Mouse (Mus musculus) limb, embryonic 13.5 days (tissue): ENCODE measurements around the gene Irak3. TPM values are rescaled to one million over a fixed set of nuclear protein-coding genes. Genes with fewer than 3 reads are reported as not detected.
"Not testable (repeated sequence)": the region's sequence is repeated elsewhere in the genome, so short reads cannot be mapped to it uniquely, and the experiment has no call there.

Source experiments
- ATAC-seq: fragments of 200-750 bp; cut with Nextera tagmentation; 2 replicates; pipeline ENCODE4 v1.8.0; 2017; ENCODE audit warnings: low read depth, moderate number of reproducible peaks, moderate TSS enrichment; ENCODE audit not compliant: low FRiP score
- H3K27ac ChIP-seq: fragments of 300-500 bp; sonication (generic); 2 replicates; pipeline ENCODE4 v1.5.1; 2015; ENCODE audit warnings: inconsistent platforms, mild to moderate bottlenecking, moderate library complexity
- H3K27me3 ChIP-seq: fragments of 300-500 bp; sonication (generic); 2 replicates; pipeline ENCODE4 v1.6.1; 2015; ENCODE audit warnings: mild to moderate bottlenecking, inconsistent platforms
- H3K36me3 ChIP-seq: fragments of 300-500 bp; sonication (generic); 2 replicates; pipeline ENCODE4 v1.6.1; 2015; ENCODE audit warnings: inconsistent platforms, mild to moderate bottlenecking, moderate library complexity
- H3K4me1 ChIP-seq: fragments of 300-500 bp; sonication (generic); 2 replicates; pipeline ENCODE4 v1.6.1; 2015; ENCODE audit warnings: inconsistent platforms
- H3K4me2 ChIP-seq: fragments of 300-500 bp; sonication (generic); replicated peaks from 2 replicates; pipeline ENCODE4 v1.6.1; 2015; ENCODE audit warnings: inconsistent platforms, mild to moderate bottlenecking, moderate library complexity
- H3K4me3 ChIP-seq: fragments of 300-500 bp; sonication (generic); 2 replicates; pipeline ENCODE4 v1.5.1; 2015; ENCODE audit warnings: moderate library complexity, mild to moderate bottlenecking, inconsistent platforms
- H3K9ac ChIP-seq: fragments of 300-500 bp; sonication (generic); 2 replicates; pipeline ENCODE4 v1.6.1; 2015; ENCODE audit warnings: mild to moderate bottlenecking, inconsistent platforms
- H3K9me3 ChIP-seq: fragments of 300-500 bp; sonication (generic); 2 replicates; pipeline ENCODE4 v1.6.1; 2016; ENCODE audit warnings: inconsistent platforms
- WGBS: fragments of 180-500 bp; shearing (Covaris S2); methylation state at CpG from one replicate; pipeline ENCODE4 v1.1.7; 2015; 5-methylcytosine and 5-hydroxymethylcytosine counted together
- polyA plus RNA-seq: library from polyadenylated mRNA; unstranded; fragments of >200 nt; fragmentation: Nextera tagmentation; extraction: Ambion mirVana; gene quantifications from 2 replicates; pipeline ENCODE4 v1.2.1, GENCODE M21; 2015

The Irak3 gene
- polyA plus RNA-seq, 1 experiment from 2014 or later = 1.8 TPM

- Histone ChIP-seq H3K4me1 (peaks cover 17% of the 10 kb centered on the region), H3K9ac (no peak overlapping the region), H3K9me3 (no peaks in the 10 kb centered on the region), H3K36me3 (no peaks in the 10 kb centered on the region), H3K27ac (no peak overlapping the region), H3K4me3 (no peak overlapping the region), H3K4me2 (peak overlapping the region; percentile 30), H3K27me3 (0 out of 2 replicates have a peak, but pooled peaks cover 6% of the 10 kb centered on the region)
- 17% methylated on average over 11 of the region's 11 CpGs for WGBS
- no peak for ATAC-seq
These were observed 68.2 kb downstream of the Irak3 start for GRCm38 (mm10) chr10:120133697-120134096.

- no peak overlapping the region for H3K4me3 ChIP-seq
- H3K27me3 ChIP-seq = 0 out of 2 replicates have a peak, but pooled peaks cover 6% of the 10 kb centered on the region
- no peaks in the 10 kb centered on the region for H3K9me3 ChIP-seq
- peaks cover 18% of the 10 kb centered on the region for H3K4me1 ChIP-seq
- no peak overlapping the region for H3K9ac ChIP-seq
- H3K36me3 ChIP-seq = no peaks in the 10 kb centered on the region
- 66% methylated on average over 16 of the region's 16 CpGs for WGBS
- H3K27ac ChIP-seq = no peak overlapping the region
- no peak overlapping the region for H3K4me2 ChIP-seq
- ATAC-seq = no peak
These were observed 71.3 kb downstream of the Irak3 start for GRCm38 (mm10) chr10:120130621-120131020.

- Histone ChIP-seq H3K27ac (no peak overlapping the region), H3K9ac (no peak overlapping the region), H3K27me3 (0 out of 2 replicates have a peak, but pooled peaks cover 6% of the 10 kb centered on the region), H3K36me3 (no peaks in the 10 kb centered on the region), H3K9me3 (no peaks in the 10 kb centered on the region), H3K4me2 (peak overlapping the region; percentile 29), H3K4me1 (peaks cover 7% of the 10 kb centered on the region), H3K4me3 (no peak overlapping the region)
- ATAC-seq = no peak
- 33% methylated on average over 13 of the region's 13 CpGs for WGBS
These were observed 73.2 kb downstream of the Irak3 start for GRCm38 (mm10) chr10:120128601-120129277.

GRCm38 (mm10) chr10:120125465-120125857, 76.5 kb downstream of the Irak3 start:
- Histone ChIP-seq H3K9ac (no peak overlapping the region), H3K4me2 (no peak overlapping the region), H3K27me3 (no peaks in the 10 kb centered on the region), H3K9me3 (no peaks in the 10 kb centered on the region), H3K36me3 (no peaks in the 10 kb centered on the region), H3K27ac (no peak overlapping the region), H3K4me1 (0 out of 2 replicates have a peak, but pooled peaks cover 3% of the 10 kb centered on the region), H3K4me3 (no peak overlapping the region)
- 71% methylated on average over 10 of the region's 10 CpGs for WGBS
- ATAC-seq = no peak

GRCm38 (mm10) chr10:120124801-120125464, 77.0 kb downstream of the Irak3 start:
- no peaks in the 10 kb centered on the region for H3K27me3 ChIP-seq
- H3K4me2 ChIP-seq = no peak overlapping the region
- H3K27ac ChIP-seq = no peak overlapping the region
- H3K9me3 ChIP-seq = no peaks in the 10 kb centered on the region
- ATAC-seq = no peak
- no peak overlapping the region for H3K9ac ChIP-seq
- no peaks in the 10 kb centered on the region for H3K36me3 ChIP-seq
- H3K4me1 ChIP-seq = 0 out of 2 replicates have a peak, but pooled peaks cover 3% of the 10 kb centered on the region
- WGBS = 52% methylated on average over 7 of the region's 7 CpGs
- no peak overlapping the region for H3K4me3 ChIP-seq

GRCm38 (mm10) chr10:120123721-120124120, 78.2 kb downstream of the Irak3 start:
- Histone ChIP-seq H3K4me2 (no peak overlapping the region), H3K27ac (no peak overlapping the region), H3K4me3 (no peak overlapping the region), H3K9me3 (no peaks in the 10 kb centered on the region), H3K4me1 (0 out of 2 replicates have a peak, but pooled peaks cover 1% of the 10 kb centered on the region), H3K9ac (no peak overlapping the region), H3K27me3 (no peaks in the 10 kb centered on the region), H3K36me3 (no peaks in the 10 kb centered on the region)
- WGBS = 93% methylated on average over 3 of the region's 3 CpGs
- ATAC-seq = no peak

- Histone ChIP-seq H3K9ac (no peak overlapping the region), H3K4me1 (peaks cover 10% of the 10 kb centered on the region; the same call in 1 of the 2 replicates), H3K27me3 (no peaks in the 10 kb centered on the region), H3K36me3 (peaks cover 3% of the 10 kb centered on the region; the same call in 1 of the 2 replicates), H3K4me3 (no peak overlapping the region), H3K4me2 (no peak overlapping the region), H3K9me3 (no peaks in the 10 kb centered on the region), H3K27ac (no peak overlapping the region)
- 91% methylated on average over 1 of the region's 1 CpGs for WGBS
- ATAC-seq = no peak
These were observed 86.7 kb downstream of the Irak3 start for GRCm38 (mm10) chr10:120115249-120115648.

- Histone ChIP-seq H3K4me1 (peaks cover 10% of the 10 kb centered on the region; the same call in 1 of the 2 replicates), H3K4me2 (no peak overlapping the region), H3K9me3 (no peaks in the 10 kb centered on the region), H3K9ac (no peak overlapping the region), H3K4me3 (no peak overlapping the region), H3K27ac (no peak overlapping the region), H3K36me3 (peaks cover 3% of the 10 kb centered on the region; the same call in 1 of the 2 replicates), H3K27me3 (no peaks in the 10 kb centered on the region)
- no peak for ATAC-seq
- WGBS = 55% methylated on average over 7 of the region's 7 CpGs
These were observed 87.4 kb downstream of the Irak3 start for GRCm38 (mm10) chr10:120114493-120114892.

GRCm38 (mm10) chr10:120113980-120114379, 88.0 kb downstream of the Irak3 start:
- Histone ChIP-seq H3K36me3 (peaks cover 4% of the 10 kb centered on the region; the same call in 1 of the 2 replicates), H3K4me1 (peaks cover 10% of the 10 kb centered on the region; the same call in 1 of the 2 replicates), H3K4me3 (no peak overlapping the region), H3K9ac (no peak overlapping the region), H3K9me3 (no peaks in the 10 kb centered on the region), H3K27ac (no peak overlapping the region), H3K27me3 (no peaks in the 10 kb centered on the region), H3K4me2 (no peak overlapping the region)
- ATAC-seq = no peak
- 73% methylated on average over 6 of the region's 6 CpGs for WGBS

- H3K36me3 ChIP-seq, H3K4me1 ChIP-seq, H3K27me3 ChIP-seq, H3K9me3 ChIP-seq, H3K9ac ChIP-seq, H3K27ac ChIP-seq, ATAC-seq: not testable (repeated sequence)
- WGBS = 71% methylated on average over 9 of the region's 9 CpGs
- Histone ChIP-seq H3K4me3 (peak overlapping the region; percentile 70), H3K4me2 (peak overlapping the region; percentile 79)
These were observed 88.4 kb downstream of the Irak3 start for GRCm38 (mm10) chr10:120113482-120113881.

GRCm38 (mm10) chr10:120112507-120113396, 89.2 kb downstream of the Irak3 start, which contains the start of gene Helb:
Helb (minus strand) TSS chr10:120112987.
- H3K27me3 ChIP-seq = no peaks in the 10 kb centered on the region
- peak within 1 kb of the TSS; percentile 78 for H3K9ac ChIP-seq
- peak within 1 kb of the TSS; percentile 55; the same call in 1 of the 2 replicates for H3K27ac ChIP-seq
- peak; percentile 98 for ATAC-seq
- H3K4me3 ChIP-seq = peak within 1 kb of the TSS; percentile 70
- peak within 1 kb of the TSS; percentile 79 for H3K4me2 ChIP-seq
- WGBS = under 1% methylated on average over 55 of the region's 55 CpGs
- peaks cover 8% of the 10 kb centered on the region; the same call in 1 of the 2 replicates for H3K36me3 ChIP-seq
- no peaks in the 10 kb centered on the region for H3K9me3 ChIP-seq
- H3K4me1 ChIP-seq = peaks cover 10% of the 10 kb centered on the region; the same call in 1 of the 2 replicates
